Mouse (Mus musculus) heart, adult 18-20 months (tissue): Measurements from ENCODE around the gene Kbtbd2. TPM values are rescaled to one million over a fixed set of nuclear protein-coding genes. Genes with fewer than 3 reads are reported as not detected.
A peak's percentile ranks its signal among the peaks of the same experiment; 100 is the strongest.

Experiments used
- DNase-seq, 2 experiments: peaks; one replicate each; pipeline ENCODE4 v3.0.0; 2021 to 2022; ENCODE audit warnings: mixed read lengths in 1 of 2
- long read RNA-seq, 2 experiments: library from polyadenylated mRNA; stranded (forward); transcript quantifications; one replicate each; pipeline ENCODE4 v2.0.0; 2021
- total RNA-seq, 2 experiments: library from RNA; stranded (reverse); gene quantifications; 2 replicates each; pipeline ENCODE4 v1.2.3; 2021

The Kbtbd2 gene
- total RNA-seq = 10 to 100 TPM; 33.2 to 37.3 TPM
- long read RNA-seq, experiment 1, transcript Kbtbd2-202 (4 exons, 3,816 nt) = major isoform, 9 of 11 reads
- long read RNA-seq, experiment 1, partial matches to known transcripts = 0 of 11 reads
- long read RNA-seq, experiment 1, other reads (novel, unspliced or antisense) = 2 of 11 reads
- long read RNA-seq, experiment 2, partial matches to known transcripts = 0 of 3 reads
- long read RNA-seq, experiment 2, other reads (novel, unspliced or antisense) = 0 of 3 reads

DNA sequence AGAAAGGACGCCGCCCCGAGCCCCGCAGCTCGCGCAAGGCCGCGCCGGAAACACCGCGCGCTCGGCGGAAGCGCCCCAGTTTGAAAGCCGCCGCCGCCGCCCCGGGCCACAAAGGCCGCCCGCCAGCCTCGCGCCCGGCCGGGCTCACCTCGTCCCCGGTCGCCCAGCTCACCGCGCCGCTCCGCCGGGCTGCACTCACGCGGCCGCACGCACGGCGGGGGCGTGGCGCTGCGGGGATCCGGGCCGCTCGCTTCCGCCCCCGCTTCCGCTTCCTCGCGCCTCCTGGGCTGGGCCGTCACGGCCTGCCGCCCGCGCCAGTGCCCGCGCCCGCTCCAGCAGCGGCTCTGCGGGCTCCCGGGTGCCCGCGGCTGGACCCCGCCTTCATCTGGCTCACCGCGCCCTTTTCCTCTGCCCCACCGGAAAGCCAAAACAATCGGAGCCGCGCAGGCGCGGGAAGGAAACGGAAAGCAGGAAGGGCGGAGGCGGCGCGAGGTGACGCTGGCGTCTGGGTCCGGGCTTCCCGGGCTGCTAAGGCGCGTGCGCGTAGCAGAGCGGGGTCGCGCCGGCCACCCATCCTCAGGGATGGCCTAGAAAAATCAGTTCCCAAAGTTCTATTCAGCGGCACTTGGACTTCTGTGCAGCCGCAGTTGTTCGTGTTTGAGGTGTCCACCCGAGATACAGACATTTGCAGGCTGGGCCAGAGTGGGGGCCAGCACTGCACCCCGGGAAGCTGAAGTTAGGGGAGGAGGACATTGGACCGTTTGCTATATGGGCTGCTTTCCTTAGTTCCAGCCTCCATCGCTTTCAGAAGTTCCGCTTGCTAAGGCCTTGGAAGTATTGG lies at the start of gene Kbtbd2:
Kbtbd2 (minus strand) TSS at position 503 of the 841 bp plus-strand sequence.
- DNase-seq = peak; percentile 96 to 98

DNA sequence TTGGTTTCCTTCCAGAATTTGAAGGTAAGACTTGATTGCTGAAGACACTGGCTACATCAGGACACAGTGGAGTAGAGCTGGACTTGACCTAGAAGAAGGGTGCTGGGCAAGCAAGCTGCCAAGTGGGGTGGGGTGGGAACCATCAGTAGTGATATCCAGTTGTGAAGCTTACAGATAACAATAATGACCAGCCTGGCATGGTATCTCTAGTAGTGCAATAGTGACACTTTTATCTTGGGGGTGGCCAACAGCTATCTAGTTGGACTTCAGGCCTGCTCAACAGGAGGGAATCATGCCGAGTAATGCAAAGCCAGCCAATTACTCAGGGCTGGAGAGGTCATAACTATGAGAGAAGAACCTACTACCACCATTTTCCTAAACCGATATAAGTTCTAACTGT lies 46.8 kb upstream of the Kbtbd2 start:
- DNase-seq = no peak

DNA sequence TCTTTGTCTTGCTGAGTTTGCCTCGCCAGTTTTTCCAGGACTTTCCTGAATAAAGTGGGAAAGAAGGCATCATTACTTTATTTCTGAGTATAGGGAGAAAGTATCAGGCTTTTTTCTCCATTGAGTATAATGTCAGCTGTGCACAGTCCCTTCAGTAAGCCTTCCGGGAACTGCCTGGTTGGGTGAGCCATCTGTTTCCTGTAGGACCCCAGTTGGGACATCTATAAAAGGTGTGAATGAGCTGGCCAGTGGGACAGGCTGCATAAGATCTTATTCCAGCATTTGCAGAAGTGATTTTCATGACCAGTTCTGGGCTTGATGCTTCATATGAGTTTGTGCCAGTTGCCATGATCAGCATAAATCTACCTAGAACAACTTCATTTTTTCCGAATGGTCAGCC lies 45.6 kb upstream of the Kbtbd2 start:
- DNase-seq = no peak

DNA sequence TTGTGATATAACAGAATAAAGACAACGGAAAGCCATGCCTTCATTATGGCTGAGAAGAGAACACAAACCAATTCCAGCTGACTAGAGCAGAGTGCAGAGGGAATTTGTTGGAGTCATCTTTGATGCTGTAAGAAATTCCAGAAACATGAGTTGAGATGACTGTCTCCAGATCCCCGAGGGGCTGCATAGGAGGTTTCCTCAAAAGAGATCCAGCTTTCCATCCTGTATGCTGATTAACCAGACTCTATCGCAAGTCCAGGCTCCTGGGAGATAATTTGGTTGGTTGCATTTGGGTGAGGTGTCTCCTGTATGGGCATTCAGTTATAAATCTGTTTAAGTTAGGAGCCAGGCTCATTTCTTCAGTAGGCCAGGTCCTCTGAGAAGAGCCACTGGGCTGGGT lies 40.0 kb upstream of the Kbtbd2 start:
- no peak for DNase-seq

DNA sequence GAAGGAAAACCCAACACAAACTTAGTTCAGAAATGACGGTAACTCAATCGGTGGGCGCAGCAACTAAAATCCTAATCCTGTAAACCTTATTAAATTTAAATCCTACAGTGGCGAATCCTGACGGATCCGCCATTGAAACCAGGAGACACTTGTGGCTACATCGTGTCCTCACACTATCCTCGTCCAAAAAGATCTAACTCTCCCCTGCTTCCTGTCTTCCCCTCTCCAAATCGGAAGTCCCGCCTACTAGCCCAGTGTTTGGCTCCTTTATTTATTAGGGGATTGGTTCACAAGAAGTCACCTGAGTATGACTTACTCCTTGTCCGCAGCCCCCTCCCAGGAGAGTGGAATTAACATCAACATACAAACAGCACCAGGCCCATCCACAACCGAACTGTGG lies 39.6 kb upstream of the Kbtbd2 start:
- no peak for DNase-seq

DNA sequence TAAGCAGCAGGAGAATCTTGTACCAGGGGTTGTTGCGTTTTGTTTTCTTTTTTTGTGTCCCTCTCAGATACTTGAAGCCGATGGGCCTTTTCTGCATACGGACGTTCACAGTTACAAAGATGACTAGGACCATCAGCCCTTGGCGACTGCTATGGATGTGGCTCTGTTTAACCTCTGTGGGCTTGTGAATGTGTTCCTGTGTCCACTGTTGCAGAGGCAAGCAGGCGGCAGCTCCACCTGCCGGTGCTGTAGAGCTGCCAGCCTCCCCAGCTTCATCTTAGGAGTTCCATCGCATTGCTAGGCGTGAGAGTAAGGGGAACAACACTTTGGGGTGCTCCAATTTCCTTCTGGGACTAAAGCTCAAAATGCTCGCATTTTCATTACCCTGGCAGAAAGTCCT lies 37.9 kb upstream of the Kbtbd2 start:
- DNase-seq = no peak

DNA sequence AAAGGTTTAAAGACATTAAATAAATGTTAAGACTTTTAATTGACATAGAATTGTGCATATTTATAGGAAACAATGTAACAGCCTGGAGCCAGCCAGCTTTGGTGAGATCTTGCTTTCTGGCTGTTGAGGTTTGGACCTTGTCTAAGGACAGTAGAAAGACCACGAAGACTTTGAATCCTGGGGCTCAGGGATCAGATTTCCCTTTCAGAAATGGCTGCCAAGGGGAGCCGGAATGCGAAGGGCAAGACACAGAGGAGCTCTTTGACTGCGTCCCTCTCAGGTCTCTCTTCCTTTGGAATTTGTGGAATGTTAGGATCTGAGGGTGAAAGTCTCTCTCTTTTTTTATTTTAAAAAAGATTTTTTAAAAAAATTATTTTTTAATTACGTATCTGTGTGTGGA lies 37.2 kb upstream of the Kbtbd2 start:
- DNase-seq = no peak

DNA sequence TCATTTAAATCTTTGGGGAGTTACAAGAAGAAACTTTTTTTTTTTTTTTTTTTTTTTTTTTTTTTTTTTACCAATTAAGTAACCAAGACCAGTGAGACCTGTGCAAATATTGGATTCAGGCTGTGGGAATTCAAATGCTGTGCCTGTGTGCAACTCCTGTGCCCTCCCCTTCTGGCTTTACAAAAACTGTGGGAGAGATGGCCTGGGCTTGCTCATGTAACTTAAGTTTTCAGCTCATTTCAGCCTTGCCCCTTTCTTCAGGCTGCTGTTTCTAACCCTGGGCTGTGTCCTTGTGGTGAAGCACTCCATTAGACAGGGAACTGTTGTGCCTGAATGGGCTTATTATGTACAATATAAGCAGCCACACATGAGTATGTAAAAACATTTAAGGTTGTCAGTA lies 35.2 kb upstream of the Kbtbd2 start:
- DNase-seq = no peak

DNA sequence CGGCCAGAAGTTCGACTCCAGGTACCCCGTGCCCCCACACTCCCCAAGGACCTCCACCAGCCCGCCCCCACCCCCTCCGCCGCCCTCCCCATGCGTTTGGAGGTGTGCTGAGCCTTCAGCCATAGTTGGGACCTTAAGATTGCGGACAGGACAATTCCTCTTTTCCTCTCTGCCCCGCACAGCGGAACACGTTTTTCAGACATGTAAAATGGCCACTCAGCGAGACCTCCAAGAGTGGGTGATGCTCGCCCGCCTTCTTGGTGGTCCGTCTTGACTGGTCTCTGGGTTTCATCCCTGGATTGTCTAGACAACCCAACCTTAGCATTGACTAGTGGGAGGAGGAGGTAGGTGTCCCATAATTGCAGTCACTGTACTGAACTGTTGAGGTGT lies 34.8 kb upstream of the Kbtbd2 start:
- peak in 1 of 2 experiments; percentile 47 for DNase-seq

DNA sequence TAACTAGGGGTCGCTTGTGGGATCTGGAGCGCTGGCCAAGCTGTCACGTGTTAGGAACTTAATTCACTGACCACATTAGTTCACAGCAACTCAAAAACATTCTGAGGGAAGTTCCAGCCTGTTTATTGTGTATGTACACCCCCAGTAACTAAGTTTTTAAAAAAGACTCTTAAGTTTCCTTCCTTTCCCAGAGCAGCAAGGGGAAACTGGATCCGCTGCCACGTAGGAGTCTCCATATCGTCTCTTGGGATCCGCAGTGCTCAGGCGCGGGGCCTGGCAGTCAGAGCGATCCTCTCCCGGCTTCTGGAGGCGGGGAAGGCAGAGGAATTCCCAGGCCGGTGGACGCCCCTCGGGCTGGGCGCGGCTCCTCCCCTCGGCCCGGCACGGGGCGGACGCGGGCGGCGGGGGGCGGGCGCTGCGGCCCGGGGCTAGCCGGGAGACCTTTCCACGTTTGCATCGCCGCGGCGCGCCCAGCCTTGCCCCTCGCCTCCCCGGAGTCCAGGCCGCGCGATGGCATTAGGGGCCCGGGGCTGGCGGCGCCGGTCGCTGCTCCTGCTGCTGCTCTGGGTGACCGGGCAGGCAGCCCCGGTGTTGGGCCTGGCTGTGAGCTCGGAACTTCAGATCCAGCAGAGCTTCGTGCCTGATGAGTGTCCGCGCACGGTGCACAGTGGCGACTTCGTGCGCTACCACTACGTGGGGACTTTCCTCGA lies 34.2 kb upstream of the Kbtbd2 start, which contains the start of gene Fkbp9:
Fkbp9 (plus strand) TSS at position 363 of the 710 bp plus-strand sequence.
- peak; percentile 88 to 94 for DNase-seq

DNA sequence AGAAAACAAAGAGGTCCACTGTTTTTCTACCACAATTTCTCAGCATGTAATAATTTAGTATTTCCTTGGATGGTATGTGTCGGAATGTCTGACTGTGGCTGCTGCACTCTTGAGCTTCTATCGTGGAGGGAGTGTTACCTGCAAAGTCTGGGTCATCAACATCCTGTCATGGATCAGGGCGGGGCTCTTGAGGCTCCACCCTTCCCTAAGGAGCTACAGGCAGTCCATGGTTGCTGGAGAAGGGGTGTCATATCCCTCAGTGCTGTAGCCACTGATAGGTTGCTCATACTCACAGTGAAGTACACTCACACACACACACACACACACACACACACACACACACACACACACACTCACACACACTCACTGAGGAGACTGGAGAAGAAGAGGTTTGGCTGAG lies 28.0 kb upstream of the Kbtbd2 start:
- no peak for DNase-seq

DNA sequence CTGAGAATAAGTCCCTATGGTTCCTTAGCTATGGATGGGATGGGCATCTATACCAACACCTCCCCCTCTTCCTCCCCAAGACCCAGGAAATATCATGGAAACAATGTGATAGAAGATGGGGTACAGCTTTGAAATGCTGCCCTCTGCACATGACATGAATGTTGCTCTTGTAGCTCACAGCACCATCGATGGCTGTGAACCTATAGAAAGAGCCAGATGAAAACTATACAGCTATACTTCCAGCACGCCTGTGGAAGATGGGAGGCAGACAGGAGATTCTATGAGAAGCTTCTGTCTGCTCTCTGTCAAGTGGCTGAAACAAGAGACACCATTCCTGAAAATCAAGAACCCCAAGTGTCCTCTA lies 21.5 kb upstream of the Kbtbd2 start:
- DNase-seq = no peak

DNA sequence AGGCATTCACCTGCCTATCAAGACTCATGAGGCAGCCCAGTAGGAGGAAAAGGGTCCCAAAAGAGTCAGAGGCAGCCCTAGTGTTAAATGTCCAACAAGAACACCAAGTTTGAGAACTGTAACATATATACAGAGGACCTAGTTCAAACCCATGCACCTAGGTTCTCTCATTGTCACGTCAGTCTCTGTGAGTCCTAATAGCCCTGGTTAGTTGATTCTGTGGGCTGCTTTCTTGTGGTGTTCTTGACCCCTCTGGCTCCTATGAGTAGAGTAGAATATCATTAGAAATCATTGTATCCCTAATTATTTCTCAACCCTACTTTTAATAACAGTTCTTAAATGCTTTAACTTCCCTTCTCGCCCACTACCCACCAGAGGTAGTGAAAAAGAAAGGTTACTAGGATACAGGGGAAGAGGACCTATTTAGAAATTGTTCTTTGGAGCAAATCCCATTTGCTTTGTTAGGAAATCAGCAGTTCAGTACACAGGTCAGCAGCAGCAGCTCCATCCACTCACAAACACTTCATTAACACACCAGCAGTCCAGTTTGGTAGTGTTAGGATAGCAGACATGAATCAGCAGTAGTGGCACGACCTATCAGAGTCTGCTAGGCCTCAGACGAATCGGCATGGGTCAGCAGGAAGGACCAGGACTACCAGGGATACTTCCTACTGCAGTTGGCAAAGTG lies 21.0 kb upstream of the Kbtbd2 start:
- no peak for DNase-seq

DNA sequence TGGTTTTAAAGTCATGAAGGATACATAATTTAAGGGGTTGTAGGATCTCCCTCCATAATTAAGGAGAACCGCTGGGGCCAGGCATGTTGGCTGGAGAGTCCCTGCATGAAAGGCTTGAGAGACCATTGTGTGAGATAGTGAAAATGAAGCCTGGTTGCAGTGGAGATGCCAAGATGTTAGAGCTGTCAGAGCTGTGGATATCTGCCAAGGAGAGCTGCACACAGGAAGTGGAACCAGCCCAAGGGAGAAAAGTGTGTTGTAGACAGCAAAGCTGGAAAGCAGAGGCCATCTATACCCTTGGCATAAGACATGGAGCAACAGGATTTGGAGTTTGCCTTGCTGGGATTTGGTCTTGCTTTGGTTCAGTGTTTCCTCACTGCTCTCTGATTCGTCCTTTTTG lies 15.7 kb upstream of the Kbtbd2 start:
- DNase-seq = no peak

DNA sequence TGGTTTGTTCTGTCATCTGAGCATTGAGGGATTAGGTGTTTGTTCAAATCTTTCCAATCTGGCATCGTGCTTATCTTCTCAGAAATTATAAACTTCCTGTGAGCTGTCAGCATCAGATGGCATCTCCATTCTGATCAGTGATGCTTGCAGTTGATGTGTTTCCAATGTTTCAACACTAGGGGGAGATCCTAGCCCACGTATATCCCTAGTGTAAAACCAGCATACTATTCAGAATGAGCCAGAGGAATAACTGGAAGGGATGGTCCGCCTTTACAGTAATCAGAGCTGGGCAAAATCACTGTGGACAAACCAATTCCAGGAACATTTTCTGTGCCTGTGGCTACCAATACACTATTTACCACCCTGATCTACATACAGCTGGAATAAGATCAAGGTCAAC lies 11.0 kb upstream of the Kbtbd2 start:
- peak; percentile 54 to 69 for DNase-seq

DNA sequence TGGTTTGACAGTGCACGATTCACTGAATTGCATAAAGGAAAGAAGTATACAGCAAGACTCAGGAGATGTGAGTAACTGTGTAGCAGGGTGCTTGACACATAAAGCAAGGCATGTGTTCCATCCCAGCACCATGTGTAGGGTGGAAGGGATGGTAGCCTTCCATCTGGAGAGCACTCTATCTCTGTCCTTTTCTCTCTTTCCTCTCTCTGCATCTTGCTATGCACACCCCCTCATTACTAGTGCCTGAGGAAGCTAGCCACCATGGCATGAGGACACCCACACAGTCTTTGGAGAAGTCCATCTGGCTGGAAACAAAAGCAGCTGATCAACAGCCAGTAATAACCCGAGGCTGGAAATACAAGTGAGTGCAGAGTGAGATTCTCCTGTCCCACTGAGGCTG lies 8.6 kb upstream of the Kbtbd2 start:
- DNase-seq = no peak

DNA sequence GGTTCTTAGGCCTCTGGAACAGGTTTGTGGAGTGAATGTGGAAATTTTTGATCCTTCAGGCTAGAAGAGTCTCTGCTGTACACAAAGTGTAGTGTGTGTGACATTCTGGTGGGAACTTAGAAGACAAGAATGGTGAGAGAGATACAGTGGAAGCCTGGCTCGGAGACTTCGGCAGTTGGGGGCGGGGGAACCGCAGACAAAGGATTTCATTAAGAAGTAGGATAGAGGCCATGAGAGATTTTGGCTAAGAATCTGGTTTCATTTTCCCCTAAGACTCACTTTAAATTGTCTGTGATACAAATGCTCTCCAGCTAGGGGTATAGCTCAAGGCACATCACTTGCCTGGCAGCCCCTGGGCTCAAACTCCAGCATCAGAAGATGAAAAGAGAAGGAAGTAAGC lies 7.4 kb upstream of the Kbtbd2 start:
- DNase-seq = peak in 1 of 2 experiments; percentile 17

DNA sequence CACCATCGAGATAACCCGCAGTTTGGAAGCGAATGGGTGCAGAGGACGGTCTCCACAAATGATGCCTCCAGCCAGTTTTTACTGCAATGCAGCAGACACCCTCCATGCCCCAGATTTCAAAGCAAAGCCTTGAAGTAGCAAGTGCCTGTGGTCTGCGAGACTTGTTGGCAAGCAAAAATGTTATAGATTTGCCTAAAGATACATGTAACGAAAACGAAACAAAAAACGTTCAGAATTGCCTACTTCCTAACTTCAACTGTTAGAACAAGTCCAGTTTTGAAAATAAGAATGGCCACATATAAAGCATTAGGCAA lies 496 bp upstream of the Kbtbd2 start:
- no peak for DNase-seq

DNA sequence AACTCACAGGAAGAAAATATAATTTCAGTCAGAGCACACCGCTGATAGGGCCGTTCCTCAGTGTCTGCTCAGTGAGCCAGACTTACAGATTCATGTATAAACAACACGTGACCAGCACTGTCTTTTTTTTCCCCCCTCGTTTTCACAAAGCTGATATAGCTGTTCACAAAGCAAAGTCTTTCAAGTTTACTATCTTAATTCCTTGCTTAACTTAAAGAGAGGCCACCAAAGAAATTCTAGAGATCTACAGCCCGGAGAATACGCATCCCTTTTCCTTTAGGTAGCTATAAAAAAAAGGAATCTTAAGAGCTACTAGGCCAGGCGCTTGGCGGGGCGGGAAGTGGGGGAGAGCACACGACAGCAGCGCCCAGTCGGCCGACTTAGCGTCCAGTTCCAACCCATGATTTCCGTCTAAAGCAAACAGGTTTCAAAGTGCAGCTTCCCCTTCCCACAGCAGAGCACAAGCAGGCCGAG lies 908 bp downstream of the Kbtbd2 start:
- DNase-seq = peak; percentile 56 to 61

DNA sequence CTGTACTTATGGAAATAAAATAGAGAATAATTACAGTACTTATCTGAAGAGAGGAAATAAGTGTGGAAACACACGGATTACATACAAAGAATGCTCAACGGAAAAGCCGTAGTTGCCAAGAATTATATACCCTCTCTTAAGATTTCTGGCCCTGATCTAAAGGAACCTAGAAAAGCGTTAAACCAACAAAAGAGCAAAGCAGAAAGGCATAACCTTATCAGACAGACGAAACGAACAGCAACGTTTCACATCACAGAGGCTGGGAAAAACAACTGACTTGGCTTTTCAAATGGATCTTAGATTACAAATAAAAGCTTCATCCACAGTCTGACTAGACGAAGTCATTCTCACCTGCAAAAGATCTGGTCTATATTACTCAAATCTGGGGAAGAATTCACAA lies 1.4 kb downstream of the Kbtbd2 start:
- no peak for DNase-seq

DNA sequence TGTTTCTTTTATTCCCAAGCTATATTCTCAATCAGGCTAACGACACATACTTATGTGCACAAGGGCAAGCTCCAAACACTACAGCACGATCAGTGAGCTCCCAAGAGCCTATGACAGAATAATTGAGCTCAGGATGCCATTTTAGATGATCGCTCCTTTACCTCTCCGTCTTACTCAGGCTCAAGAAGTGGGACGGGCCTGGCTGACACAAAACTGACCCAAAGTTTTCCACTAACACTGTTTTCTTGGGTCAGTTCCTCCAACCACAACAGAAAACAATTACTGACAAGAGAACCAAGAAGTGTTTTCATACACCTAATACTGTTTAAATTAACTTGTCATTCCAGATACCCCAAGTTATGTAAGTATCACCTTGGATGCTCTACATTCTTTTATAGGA lies 2.8 kb downstream of the Kbtbd2 start:
- DNase-seq = no peak

DNA sequence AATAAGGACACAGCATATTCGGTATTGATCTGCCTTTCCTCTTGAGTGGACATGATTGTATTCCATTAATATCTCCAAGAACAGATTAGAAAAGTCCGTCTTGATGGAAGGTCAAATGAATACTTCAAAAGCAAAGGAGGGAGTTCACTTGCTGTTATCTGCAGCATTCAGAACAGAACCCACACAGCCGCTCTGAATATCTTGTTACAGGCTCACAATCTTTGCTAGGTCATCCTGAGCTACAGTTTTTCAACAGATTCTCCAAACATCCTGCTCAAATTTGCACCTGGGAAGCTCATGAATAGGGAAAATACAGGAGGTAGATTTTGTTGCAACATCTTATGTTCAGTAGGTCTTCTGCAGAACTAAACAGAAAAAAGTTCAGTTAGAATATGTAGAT lies 8.3 kb downstream of the Kbtbd2 start:
- DNase-seq = no peak

DNA sequence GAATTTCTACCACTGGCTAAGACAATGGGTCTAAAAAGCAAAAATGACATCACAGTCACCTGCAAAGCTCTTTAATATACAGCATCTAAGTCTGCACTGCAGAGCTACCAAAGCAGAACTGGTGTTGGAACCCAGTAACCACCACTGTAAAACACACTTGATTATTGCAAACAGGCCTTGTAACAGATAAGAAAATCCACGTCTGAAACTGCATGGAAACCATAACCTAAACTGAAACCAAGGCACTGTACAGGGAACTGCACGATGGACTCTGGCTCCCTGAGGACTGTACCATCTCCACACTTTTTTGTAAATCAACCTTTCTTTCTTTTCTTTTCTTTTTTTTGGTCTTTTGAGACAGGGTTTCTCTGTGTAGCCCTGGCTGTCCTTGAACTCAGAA lies 9.9 kb downstream of the Kbtbd2 start:
- DNase-seq = no peak
